Mouse (Mus musculus) c-Kit-negative CD71-positive TER-119-positive erythroid progenitor cells, embryonic 14.5 days (primary cell): ENCODE data around the gene Vps25.

ENCODE experiments used
- DNase-seq: peaks from one replicate; pipeline ENCODE4 v3.0.0-alpha.2; 2013; ENCODE audit warnings: low read depth, low spot score

The Vps25 gene

DNA sequence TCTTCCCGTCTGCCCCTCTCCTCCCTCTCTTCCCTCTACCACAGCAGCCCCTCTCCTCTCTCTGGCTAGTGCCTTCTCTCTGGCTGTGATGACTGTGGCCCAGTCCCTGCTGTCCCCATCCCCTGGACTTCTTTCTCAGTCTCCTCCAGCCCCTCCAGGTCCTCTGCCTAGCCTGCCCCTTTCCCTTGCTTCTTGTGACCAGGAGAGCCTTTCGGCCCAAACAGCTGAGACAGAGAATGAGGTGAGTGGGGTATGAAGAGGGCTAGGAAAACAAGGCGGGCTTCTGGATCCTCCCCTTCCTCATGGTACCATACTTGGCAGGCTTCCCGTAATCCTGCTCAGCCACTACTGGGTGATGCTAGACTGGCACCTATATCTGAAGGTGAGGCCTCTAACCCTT, 21.8 kb downstream of the Vps25 start:
- no peak for DNase-seq

DNA sequence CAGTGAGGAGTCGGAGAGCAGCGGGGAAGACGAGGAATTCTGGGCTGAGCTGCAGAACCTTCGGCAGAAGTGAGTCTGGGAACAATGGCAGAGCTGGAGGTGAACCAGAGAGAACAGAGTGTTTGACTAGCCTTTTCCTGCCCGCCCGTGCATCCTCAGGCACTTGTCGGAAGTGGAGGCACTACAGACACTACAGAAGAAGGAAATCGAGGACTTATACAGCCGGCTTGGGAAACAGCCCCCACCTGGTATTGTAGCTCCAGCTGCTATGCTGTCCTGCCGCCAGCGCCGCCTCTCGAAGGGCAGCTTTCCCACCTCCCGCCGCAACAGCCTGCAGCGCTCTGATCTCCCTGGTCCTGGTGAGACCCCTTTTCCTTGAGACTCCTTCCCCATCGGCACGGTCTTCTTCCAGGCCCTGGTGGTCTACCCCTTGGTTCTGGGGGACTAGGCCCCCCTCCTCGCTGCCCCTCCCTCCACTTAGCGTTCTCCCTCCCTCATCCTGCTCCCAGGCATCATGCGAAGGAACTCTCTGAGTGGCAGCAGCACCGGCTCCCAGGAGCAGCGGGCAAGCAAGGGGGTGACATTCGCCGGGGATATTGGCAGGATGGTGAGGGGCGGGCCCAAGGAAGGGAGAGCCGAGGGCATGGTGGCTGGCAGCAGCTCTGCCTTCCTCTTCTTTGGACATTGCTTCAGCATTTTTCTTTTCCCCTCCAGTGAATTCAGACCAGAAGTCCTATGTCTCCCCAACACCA, 23.0 kb downstream of the Vps25 start:
- no peak for DNase-seq

DNA sequence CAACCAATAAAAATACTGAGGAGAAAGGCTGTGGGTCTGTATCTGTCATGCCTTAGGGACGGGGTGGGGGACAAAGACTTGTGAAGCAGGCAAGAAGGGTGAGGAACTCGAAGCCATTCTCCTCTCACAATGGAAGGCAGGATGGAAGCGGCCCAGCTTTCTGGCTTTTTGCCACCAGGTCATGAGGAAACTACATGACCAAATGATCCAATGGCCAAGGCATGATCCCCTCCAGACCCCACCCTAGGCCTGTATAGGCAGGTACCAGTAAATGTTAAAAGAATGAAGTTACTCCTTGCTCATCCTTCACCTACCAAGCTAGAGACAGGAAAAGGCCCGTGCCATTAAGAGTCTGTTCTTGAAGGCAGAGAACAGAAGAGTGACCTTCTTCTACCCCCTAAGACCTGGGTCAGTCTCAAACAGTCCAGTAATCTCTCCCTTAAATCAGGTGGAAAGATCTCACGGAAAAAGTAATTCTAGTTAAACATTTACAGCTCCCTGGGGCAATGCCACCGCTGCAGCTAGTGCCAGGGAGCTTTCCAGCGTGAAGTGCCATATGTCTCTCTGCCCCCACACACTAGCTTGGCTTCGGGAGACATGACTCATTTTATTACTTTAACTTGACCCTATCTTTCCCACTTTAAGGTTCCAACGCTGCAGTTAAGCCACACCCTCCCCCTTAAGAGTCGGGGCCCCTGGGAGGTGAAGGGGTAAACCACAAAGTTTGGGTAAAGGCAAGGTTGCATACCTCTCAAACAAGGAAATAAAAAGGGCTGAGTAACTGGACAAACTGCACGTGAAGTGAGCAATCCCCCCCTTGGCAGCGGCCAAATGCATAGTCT, 24.1 kb downstream of the Vps25 start:
- no peak for DNase-seq

DNA sequence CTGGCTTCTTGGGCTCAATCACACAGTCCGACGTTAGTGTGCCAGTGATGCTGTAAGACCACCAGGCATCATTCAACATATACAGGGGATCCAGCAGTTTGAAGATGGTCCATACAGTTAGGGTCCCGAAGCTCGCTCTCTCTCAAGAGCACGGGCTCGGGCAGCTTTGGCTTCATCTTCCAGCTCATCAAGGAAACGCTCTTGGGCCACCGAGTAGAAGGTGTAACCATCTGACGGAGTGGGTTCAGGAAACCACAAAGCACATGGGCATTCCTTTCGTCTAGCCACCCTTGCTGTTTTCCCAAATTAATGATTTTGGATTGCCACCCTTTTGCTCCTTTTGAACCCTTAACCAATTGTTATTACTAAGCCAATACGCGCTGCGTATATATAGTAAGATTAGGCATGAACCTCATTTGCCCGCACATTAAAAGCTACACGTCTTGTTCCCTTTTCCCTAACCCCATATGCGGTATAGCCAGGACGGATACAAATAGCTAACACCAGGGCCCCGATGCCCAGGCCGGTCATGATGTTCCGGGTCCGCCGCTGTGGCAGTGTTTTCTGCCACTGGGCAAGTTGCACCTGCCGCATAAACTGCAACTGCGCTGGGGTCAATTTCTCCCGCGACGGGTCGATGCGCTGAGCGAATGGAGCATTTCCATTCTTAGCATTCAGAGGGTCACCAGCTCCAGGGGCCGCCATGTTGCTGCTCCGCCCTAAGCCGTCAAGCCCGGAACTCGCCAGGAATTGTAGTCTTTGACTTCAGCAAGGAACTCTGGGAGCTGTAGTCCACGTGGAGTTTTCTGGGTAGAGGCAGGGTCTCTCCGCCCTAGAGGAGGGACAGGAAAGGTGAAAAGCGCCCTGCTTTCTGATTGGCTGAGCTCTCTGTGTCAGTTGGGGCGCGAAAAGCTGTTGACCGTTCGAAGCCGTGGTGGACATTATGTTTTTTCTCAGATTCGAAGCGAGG, 25.0 kb downstream of the Vps25 start, which contains the start of the genes Cntd1 and Coa3:
Gene Cntd1 (plus strand): TSS at position 790 of the 970 bp plus-strand sequence.
Gene Coa3 (minus strand): TSS at position 892 of the 970 bp plus-strand sequence.
- DNase-seq: peak; percentile 63

DNA sequence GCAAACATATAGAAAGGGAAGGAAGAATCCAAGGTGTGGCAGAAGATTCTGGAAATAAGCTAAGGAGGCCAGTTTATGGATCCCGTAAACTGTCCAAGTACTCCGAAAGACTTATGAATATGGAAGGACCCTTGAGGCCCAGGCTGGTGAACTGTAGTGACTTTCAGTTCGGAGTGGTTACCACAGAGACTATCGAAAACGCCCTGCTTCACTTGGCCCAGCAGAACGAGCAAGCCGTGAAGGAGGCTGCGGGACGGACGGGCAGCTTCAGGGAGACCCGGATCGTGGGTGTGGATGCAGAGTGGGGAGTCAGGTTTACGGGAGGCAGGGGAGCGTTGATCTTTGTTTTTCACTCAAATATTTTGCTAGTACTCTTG, 25.7 kb downstream of the Vps25 start:
- no peak for DNase-seq

DNA sequence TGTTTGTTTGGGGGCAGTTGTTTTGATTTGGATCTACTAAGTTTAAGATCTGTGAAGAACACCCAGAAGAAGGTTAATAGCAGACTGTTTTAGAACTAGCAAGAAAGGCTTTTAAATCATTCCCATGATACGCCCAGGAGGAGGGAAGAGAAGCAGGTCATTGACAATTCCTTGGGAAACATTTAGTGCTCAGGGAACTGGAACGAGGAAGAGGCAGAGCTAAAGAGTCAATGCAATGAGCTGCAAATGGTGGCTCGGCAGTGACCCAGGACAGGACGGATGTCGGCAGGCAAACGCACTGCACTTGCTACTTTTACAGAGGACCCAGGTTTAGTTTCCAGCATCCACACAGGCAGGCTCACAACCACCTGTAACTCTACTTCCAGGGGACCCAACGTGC, 27.3 kb downstream of the Vps25 start:
- DNase-seq: no peak

DNA sequence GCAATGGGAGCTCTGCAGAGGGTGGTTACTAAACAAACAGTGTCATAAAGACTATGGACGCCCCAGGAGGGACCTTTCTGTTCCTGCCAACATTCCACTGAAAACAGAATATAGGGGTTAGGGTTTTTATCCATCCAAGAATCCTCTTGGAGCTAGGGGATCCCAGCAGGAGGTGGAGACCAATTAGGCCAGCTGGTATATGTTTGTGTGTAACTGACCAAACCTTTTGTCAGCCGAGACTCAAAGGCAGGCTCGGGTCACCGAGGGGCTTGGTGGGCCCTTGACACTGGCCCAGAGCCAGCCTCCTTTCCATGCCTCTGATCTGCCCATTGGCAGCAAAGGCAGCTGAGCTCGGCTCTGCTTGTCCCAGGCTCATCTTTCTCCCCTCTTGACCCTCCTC, 29.4 kb downstream of the Vps25 start:
- DNase-seq: no peak

DNA sequence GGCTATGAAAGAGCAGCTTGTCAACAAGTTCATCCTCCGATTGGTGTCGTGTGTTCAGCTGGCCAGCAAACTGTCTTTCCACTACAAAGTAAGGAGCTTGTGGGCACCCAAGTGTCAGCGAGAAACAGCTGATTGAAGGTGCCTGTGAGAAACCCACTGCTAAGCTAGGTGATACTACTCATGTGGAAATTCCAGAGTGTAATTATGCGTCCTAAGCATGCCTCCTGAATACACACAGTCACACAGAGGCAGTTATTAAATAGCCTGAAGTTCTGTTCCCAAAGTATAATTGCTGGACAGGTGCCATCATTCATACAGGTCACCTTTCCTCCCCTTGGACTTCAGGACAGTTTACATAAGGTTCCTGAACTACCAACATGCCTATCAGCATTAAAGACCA, 30.3 kb downstream of the Vps25 start:
- no peak for DNase-seq

DNA sequence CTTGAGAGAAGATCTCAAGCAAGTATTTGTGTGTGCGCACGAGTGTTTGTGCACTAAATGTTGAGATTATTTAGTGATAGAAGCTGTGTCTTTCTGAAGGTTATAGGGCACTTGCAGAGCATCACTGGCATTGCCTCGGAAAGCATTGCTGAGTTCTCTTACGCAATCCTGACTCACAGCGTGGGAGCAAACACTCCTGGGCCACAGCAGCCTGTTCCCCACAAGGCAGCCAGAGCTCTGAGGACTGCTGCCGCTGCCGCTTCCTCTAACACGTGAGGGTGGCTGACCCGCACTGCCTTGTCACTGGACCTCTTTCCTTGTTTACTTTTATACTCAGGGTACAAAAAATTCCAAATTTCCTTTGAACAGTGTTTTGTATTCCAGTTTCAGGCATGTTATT, 33.8 kb downstream of the Vps25 start:
- DNase-seq: no peak

DNA sequence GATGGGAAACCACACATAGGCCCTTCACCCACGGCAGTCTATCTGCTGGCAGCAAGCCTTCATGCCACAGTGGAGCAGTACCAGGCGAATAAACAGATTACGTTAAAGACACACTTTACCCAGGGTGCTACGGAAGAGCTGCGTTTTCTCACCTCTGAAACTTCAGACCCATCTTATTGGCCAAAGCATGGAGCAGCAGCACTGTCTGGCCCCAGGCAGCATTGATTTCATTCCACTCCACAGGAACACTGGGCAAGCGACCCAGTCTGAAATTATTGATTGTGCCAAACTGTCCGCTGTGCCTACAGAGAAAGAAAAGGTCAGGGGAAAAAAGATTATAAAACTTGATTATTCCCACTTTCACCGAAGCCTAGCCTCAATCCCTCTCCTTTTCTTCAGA, 37.7 kb downstream of the Vps25 start:
- no peak for DNase-seq

DNA sequence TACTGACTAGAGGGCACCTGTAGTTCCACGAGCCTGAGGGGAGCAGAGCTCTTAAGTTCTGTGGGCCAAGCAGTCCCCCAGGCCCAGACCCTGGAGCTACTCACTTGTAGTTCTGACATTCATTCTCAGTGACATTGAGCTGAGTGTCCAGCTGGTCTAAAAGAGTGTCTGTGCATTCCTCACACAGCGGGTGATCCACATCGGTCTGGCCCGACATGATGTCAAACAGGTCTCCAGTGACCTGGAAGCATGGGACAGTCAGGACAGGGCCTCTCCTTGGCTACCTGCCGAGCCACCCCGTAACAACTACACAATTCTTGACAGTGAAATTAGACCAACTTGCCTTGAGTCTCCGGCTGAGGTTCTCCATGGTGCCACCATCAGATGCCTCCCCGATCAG, 41.7 kb downstream of the Vps25 start:
- DNase-seq: no peak

DNA sequence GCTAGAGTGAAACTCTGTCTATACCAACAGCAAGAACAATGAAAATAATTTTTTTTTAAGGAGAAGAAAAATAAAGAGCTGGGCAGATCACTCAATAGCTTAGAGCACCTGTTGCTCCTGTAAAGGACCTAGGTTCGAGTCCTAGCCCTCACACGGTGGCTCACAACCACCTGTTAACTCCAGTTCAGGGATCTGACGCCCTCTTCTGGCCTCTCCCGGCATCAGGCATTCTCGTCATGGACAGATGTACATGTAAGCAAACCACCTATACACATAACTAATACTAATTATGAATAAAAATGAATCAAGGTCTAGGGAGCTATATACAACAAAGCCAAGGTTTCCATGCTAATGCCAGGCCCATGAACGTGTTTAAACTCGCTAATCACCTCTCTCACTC, 47.4 kb downstream of the Vps25 start:
- peak; percentile 52 for DNase-seq

DNA sequence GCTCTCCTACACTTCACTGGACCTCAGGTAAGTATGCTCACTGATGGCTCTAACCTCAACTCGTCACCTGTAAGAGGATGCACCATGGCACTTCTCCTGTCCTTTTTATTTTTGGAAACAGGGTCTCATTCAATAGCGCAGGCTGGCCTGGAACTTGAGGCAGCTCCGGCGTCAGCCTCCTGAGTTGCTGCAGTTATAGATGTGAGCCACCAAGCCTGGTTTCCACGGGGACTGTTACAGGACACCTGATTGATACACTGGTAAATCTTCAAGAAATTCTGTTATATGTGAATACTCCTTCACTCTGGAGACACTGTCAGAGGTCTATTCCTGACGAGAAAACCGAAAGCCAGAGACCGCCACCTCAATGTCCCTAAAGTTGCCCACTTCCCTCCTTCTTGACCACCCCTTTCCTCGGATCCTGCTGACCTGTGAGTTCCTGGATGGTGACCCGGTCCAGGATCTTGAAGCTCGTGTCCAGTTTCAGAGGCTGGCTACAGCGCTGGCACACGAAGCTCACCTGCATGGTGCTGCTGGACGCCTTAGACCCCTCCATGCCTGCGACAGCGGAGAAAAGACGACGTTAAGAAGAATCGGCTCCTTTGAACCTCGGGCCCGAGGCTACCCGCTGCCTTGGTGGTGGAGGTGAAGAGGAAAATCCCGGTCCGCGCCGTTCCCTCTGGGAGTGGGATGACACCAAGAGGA, 47.9 kb downstream of the Vps25 start:
- DNase-seq: no peak

DNA sequence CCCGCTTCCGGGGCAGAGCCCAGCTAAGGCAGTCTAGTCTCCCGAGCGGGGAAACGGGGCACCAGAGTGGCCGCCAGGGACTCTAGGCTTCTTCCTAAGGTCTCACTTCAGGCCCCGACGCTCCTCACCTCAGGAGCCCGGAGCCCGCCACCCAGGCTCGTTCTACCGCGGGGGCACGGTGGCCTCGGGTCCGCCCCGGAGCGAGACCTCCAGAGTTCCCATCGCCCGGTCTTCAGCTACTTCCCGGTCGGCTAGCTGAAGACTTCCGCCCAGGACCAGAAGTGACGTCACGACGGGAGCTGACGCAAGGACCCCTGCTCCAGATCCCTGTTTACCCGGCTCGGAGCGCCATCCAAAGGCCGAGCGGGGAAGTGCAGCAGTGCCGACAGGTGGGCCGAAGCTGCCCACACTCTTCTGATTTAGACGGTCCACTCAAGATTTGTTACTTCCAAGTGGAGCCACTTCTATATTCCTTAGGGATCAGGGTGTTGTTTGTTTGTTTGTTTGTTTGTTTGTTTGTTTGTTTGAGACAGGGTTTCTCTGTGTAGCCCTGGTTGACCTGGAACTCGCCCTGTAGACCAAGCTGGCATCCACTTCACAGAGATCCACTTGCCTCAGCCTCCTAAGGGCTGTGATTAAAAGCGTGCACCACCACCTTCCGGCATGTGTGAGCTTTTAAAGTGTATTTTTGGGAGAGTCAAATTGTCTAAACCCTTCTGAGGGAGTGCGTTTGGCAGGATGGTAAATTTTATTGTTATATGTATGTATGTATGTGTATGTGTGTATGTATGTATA, 48.7 kb downstream of the Vps25 start, which contains the start of gene Becn1:
Gene Becn1 (minus strand): TSS at position 283 of the 795 bp plus-strand sequence.
- peak; percentile 92 for DNase-seq

DNA sequence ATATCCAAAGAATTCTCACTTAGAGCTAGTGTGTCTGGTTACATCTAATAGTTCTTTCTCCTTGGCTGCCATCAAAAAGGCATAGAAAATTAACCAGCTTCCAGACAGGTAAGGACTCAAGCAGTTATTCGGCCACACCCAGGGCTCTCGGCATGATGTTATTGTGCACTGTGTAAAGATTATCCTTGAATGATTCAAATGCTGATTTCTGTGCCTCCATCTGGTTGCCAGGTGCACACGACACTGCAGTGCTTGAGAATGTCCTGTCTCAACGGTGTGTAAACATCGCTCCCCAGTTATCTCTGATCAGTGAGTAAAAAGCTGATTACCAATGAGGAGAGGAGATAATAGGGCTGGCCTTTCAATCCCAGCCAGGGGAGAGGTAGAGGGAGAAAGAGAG, 54.2 kb downstream of the Vps25 start:
- DNase-seq: no peak
